Mouse (Mus musculus): ENCODE data around the gene Mogs.

GRCm38 (mm10) chr6:83156259-83156684 lies 41.0 kb downstream of the Mogs start, which contains the start of the genes Wdr54 and 1700003E16Rik:
- no peak for TF ChIP-seq GABPA (IDR thresholded peaks at IDR 0.05; ENCODE audit: low read depth, low read length)
- TF ChIP-seq CTCF (IDR thresholded peaks at IDR 0.05 in 2 of 3, conservative IDR thresholded peaks at IDR 0.05 in 1 of 3; ENCODE audit: control insufficient read depth in 1 of 3, insufficient read depth in 1 of 3, low read depth in 2 of 3, low read length in 3 of 3, poor library complexity in 1 of 3, severe bottlenecking in 1 of 3), result no peak
- no peak for TF ChIP-seq ETS1 (IDR thresholded peaks at IDR 0.05; ENCODE audit: low read depth, low read length)
- no peak for TF ChIP-seq E2F4 (IDR thresholded peaks at IDR 0.05; ENCODE audit: borderline replicate concordance, low read depth, low read length)

Data from MEL (cell line).